Mouse (Mus musculus): ENCODE measurements around the gene Lrba. TPM values are rescaled to one million over a fixed set of nuclear protein-coding genes. Genes with fewer than 3 reads are reported as not detected.

Lrba gene
- polyA plus RNA-seq, 1 experiment from 2014 or later: 3.0 TPM

- H3K4me1 ChIP-seq: peaks cover 14% of the 10 kb centered on the region
- H3K36me3 ChIP-seq (replicated peaks): no peaks in the 10 kb centered on the region
- peaks cover 67% of the 10 kb centered on the region for H3K27me3 ChIP-seq (ENCODE audit: poor library complexity, severe bottlenecking)
- no peak overlapping the region for H3K27ac ChIP-seq
- H3K4me3 ChIP-seq: no peak overlapping the region
- DNase-seq (ENCODE audit: extremely low spot score, low spot score): no peak
- H3K9me3 ChIP-seq: no peaks in the 10 kb centered on the region
- 8% methylated on average over 7 of the region's 7 CpGs for WGBS
Observed at GRCm38 (mm10) chr3:86689305-86689704, 464.8 kb downstream of the Lrba start.

GRCm38 (mm10) chr3:86692779-86693178 is 468.3 kb downstream of the Lrba start:
- H3K4me1 ChIP-seq: peaks cover 10% of the 10 kb centered on the region
- no peaks in the 10 kb centered on the region for H3K36me3 ChIP-seq (replicated peaks)
- no peak overlapping the region for H3K4me3 ChIP-seq
- no peak overlapping the region for H3K27ac ChIP-seq
- H3K9me3 ChIP-seq: no peaks in the 10 kb centered on the region
- peaks cover 94% of the 10 kb centered on the region for H3K27me3 ChIP-seq (ENCODE audit: poor library complexity, severe bottlenecking)
- no peak for DNase-seq (ENCODE audit: extremely low spot score, low spot score)

- Histone ChIP-seq H3K27me3 (ENCODE audit: poor library complexity, severe bottlenecking) (peaks cover 94% of the 10 kb centered on the region), H3K9me3 (no peaks in the 10 kb centered on the region), H3K27ac (no peak overlapping the region), H3K36me3 (replicated peaks) (no peaks in the 10 kb centered on the region), H3K4me1 (peaks cover 6% of the 10 kb centered on the region), H3K4me3 (no peak overlapping the region)
- WGBS: 80% methylated on average over 7 of the region's 7 CpGs
- no peak for DNase-seq (ENCODE audit: extremely low spot score, low spot score)
Observed at GRCm38 (mm10) chr3:86693553-86693952, 469.1 kb downstream of the Lrba start.

- Histone ChIP-seq H3K4me3 (no peak overlapping the region), H3K27ac (no peak overlapping the region), H3K9me3 (no peaks in the 10 kb centered on the region), H3K36me3 (replicated peaks) (no peaks in the 10 kb centered on the region), H3K27me3 (ENCODE audit: poor library complexity, severe bottlenecking) (peaks cover 85% of the 10 kb centered on the region), H3K4me1 (peaks cover 36% of the 10 kb centered on the region)
- DNase-seq (ENCODE audit: extremely low spot score, low spot score): no peak
- 94% methylated on average over 2 of the region's 2 CpGs for WGBS
Observed at GRCm38 (mm10) chr3:86698947-86699346, 474.5 kb downstream of the Lrba start.

GRCm38 (mm10) chr3:86701163-86701563 is 476.7 kb downstream of the Lrba start:
- Histone ChIP-seq H3K4me3 (no peak overlapping the region), H3K27me3 (ENCODE audit: poor library complexity, severe bottlenecking) (peaks cover 88% of the 10 kb centered on the region), H3K27ac (peak overlapping the region; percentile 58), H3K9me3 (no peaks in the 10 kb centered on the region), H3K4me1 (peaks cover 47% of the 10 kb centered on the region), H3K36me3 (replicated peaks) (no peaks in the 10 kb centered on the region)
- 0% methylated on average over 1 of the region's 1 CpGs for WGBS
- peak; percentile 72 for DNase-seq (ENCODE audit: extremely low spot score, low spot score)

GRCm38 (mm10) chr3:86709472-86709871 is 485.0 kb downstream of the Lrba start:
- 23% methylated on average over 4 of the region's 4 CpGs for WGBS
- H3K4me1 ChIP-seq: peaks cover 33% of the 10 kb centered on the region
- no peak for DNase-seq (ENCODE audit: extremely low spot score, low spot score)

GRCm38 (mm10) chr3:86711530-86711929 is 487.1 kb downstream of the Lrba start:
- DNase-seq (ENCODE audit: extremely low spot score, low spot score): no peak
- no peak overlapping the region for H3K27ac ChIP-seq
- no peaks in the 10 kb centered on the region for H3K36me3 ChIP-seq (replicated peaks)
- H3K4me3 ChIP-seq: no peak overlapping the region
- peaks cover 97% of the 10 kb centered on the region for H3K27me3 ChIP-seq (ENCODE audit: poor library complexity, severe bottlenecking)
- H3K9me3 ChIP-seq: no peaks in the 10 kb centered on the region
- peaks cover 27% of the 10 kb centered on the region for H3K4me1 ChIP-seq
- WGBS: 77% methylated on average over 1 of the region's 1 CpGs

More at GRCm38 (mm10) chr3:86709472-86709871, 485.0 kb downstream of the Lrba start:
- H3K36me3 ChIP-seq (replicated peaks): no peaks in the 10 kb centered on the region
- H3K27ac ChIP-seq: no peak overlapping the region
- H3K27me3 ChIP-seq (ENCODE audit: poor library complexity, severe bottlenecking): peaks cover 97% of the 10 kb centered on the region
- no peak overlapping the region for H3K4me3 ChIP-seq
- no peaks in the 10 kb centered on the region for H3K9me3 ChIP-seq

GRCm38 (mm10) chr3:86712758-86713157 is 488.3 kb downstream of the Lrba start:
- Histone ChIP-seq H3K4me1 (peaks cover 25% of the 10 kb centered on the region), H3K9me3 (no peaks in the 10 kb centered on the region), H3K36me3 (replicated peaks) (no peaks in the 10 kb centered on the region), H3K4me3 (no peak overlapping the region), H3K27me3 (ENCODE audit: poor library complexity, severe bottlenecking) (peaks cover 90% of the 10 kb centered on the region), H3K27ac (no peak overlapping the region)
- DNase-seq (ENCODE audit: extremely low spot score, low spot score): no peak
- 28% methylated on average over 3 of the region's 3 CpGs for WGBS

GRCm38 (mm10) chr3:86714446-86714845 is 490.0 kb downstream of the Lrba start:
- H3K4me1 ChIP-seq: peaks cover 20% of the 10 kb centered on the region
- no peak overlapping the region for H3K4me3 ChIP-seq
- H3K27me3 ChIP-seq (ENCODE audit: poor library complexity, severe bottlenecking): peaks cover 78% of the 10 kb centered on the region
- WGBS: 75% methylated on average over 2 of the region's 2 CpGs
- DNase-seq (ENCODE audit: extremely low spot score, low spot score): no peak
- H3K36me3 ChIP-seq (replicated peaks): no peaks in the 10 kb centered on the region
- H3K27ac ChIP-seq: no peak overlapping the region
- no peaks in the 10 kb centered on the region for H3K9me3 ChIP-seq

GRCm38 (mm10) chr3:86723415-86724298 is 499.2 kb downstream of the Lrba start:
- no peaks in the 10 kb centered on the region for H3K36me3 ChIP-seq (replicated peaks)
- no peak for DNase-seq (ENCODE audit: extremely low spot score, low spot score)
- WGBS: 57% methylated on average over 9 of the region's 9 CpGs
- no peak overlapping the region for H3K4me3 ChIP-seq
- no peak overlapping the region for H3K27ac ChIP-seq
- peaks cover 29% of the 10 kb centered on the region; the same call in 1 of the 2 replicates for H3K27me3 ChIP-seq (ENCODE audit: poor library complexity, severe bottlenecking)
- no peaks in the 10 kb centered on the region for H3K9me3 ChIP-seq
- peaks cover 16% of the 10 kb centered on the region; the same call in 1 of the 2 replicates for H3K4me1 ChIP-seq

- no peaks in the 10 kb centered on the region for H3K36me3 ChIP-seq (replicated peaks)
- H3K4me3 ChIP-seq: no peak overlapping the region
- no peak overlapping the region for H3K27ac ChIP-seq
- peaks cover 16% of the 10 kb centered on the region; the same call in 1 of the 2 replicates for H3K4me1 ChIP-seq
- 81% methylated on average over 9 of the region's 9 CpGs for WGBS
- no peak for DNase-seq (ENCODE audit: extremely low spot score, low spot score)
- H3K9me3 ChIP-seq: no peaks in the 10 kb centered on the region
- peaks cover 20% of the 10 kb centered on the region; the same call in 1 of the 2 replicates for H3K27me3 ChIP-seq (ENCODE audit: poor library complexity, severe bottlenecking)
Observed at GRCm38 (mm10) chr3:86725113-86725512, 500.6 kb downstream of the Lrba start.

GRCm38 (mm10) chr3:86738831-86739230 is 514.4 kb downstream of the Lrba start:
- no peak overlapping the region for H3K27ac ChIP-seq
- 82% methylated on average over 3 of the region's 3 CpGs for WGBS
- H3K4me1 ChIP-seq: no peaks in the 10 kb centered on the region
- no peak for DNase-seq (ENCODE audit: extremely low spot score, low spot score)
- H3K4me3 ChIP-seq: no peak overlapping the region
- no peaks in the 10 kb centered on the region for H3K36me3 ChIP-seq (replicated peaks)
- no peaks in the 10 kb centered on the region for H3K9me3 ChIP-seq
- no peaks in the 10 kb centered on the region for H3K27me3 ChIP-seq (ENCODE audit: poor library complexity, severe bottlenecking)

- Histone ChIP-seq H3K27me3 (ENCODE audit: poor library complexity, severe bottlenecking) (no peaks in the 10 kb centered on the region), H3K4me3 (no peak overlapping the region), H3K4me1 (no peaks in the 10 kb centered on the region), H3K36me3 (replicated peaks) (no peaks in the 10 kb centered on the region), H3K27ac (no peak overlapping the region), H3K9me3 (no peaks in the 10 kb centered on the region)
- no peak for DNase-seq (ENCODE audit: extremely low spot score, low spot score)
- WGBS: 87% methylated on average over 4 of the region's 4 CpGs
Observed at GRCm38 (mm10) chr3:86739745-86740144, 515.3 kb downstream of the Lrba start.

Measured in forebrain, embryonic 10.5 days (tissue).